Mouse (Mus musculus) lung, postnatal 0 days (tissue): Measurements from ENCODE around the gene Cwf19l2.
"Not testable (repeated sequence)": the region's sequence is repeated elsewhere in the genome, so short reads cannot be mapped to it uniquely, and the experiment has no call there.

Experiments
- CTCF ChIP-seq: IDR thresholded peaks from 2 replicates; pipeline ENCODE4 v1.5.1; 2016; ENCODE audit warnings: antibody characterized with exemption, mild to moderate bottlenecking
- EP300 ChIP-seq: IDR thresholded peaks from 2 replicates; pipeline ENCODE4 v1.6.1; 2016; ENCODE audit warnings: antibody characterized with exemption, mild to moderate bottlenecking, control low read depth

- TF ChIP-seq CTCF, EP300: not testable (repeated sequence)
These were observed 27.1 kb upstream of the Cwf19l2 start for GRCm38 (mm10) chr9:3376323-3376722.
